Mouse (Mus musculus) brain, embryonic 14.5 days (tissue): ENCODE results near the gene Gigyf1.

Source experiments
- CTCF ChIP-seq: fragments of 200-500 bp; IDR thresholded peaks from 2 replicates; pipeline ENCODE4 v1.5.1; 2012; ENCODE audit warnings: inconsistent platforms, mild to moderate bottlenecking, moderate library complexity, borderline replicate concordance; ENCODE audit not compliant: insufficient read depth, insufficient read length; ENCODE audit errors: extremely low read depth
- POLR2A ChIP-seq: fragments of 200-500 bp; IDR thresholded peaks from 2 replicates; pipeline ENCODE4 v1.6.1; 2012; ENCODE audit warnings: mild to moderate bottlenecking, inconsistent platforms, borderline replicate concordance; ENCODE audit not compliant: poor library complexity, insufficient read depth, insufficient read length, severe bottlenecking; ENCODE audit errors: extremely low read depth

DNA sequence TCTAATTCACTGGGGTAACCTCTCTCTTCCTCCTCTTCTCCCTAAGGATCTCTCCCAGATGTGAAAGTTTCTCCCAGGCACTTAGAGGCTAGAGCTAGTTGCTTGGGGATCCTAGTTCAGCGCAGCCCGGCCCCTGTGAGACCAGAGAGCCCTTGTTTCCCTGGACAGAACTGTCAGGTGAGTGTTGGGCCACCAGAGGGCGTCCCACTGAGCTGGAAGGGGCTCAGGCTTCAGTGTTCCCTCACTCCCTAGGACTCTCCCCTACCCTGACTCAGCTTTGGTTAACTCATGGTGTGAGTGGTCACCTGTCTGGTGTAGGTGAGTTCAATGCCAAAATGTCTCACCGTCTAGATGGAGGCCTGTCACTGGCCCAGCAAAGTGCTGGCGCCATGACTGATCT lies at the start of gene Gigyf1:
- TF ChIP-seq CTCF (peak; percentile 56), POLR2A (no peak)
